Mouse (Mus musculus) embryo, embryonic 9.5 days (tissue): ENCODE measurements at regions not wholly inside any gene's neighbourhood (a gene's known extent, or its start where the extent isn't known, plus 50 kb on each side); places are given as distances from the start of the nearest gene placed in this dataset.
A peak's percentile ranks its signal among the peaks of the same experiment; 100 is the strongest.

Experiments used
- DNase-seq: peaks from one replicate; pipeline ENCODE4 v3.0.0-alpha.2; 2017; ENCODE audit errors: extremely low spot score

DNA sequence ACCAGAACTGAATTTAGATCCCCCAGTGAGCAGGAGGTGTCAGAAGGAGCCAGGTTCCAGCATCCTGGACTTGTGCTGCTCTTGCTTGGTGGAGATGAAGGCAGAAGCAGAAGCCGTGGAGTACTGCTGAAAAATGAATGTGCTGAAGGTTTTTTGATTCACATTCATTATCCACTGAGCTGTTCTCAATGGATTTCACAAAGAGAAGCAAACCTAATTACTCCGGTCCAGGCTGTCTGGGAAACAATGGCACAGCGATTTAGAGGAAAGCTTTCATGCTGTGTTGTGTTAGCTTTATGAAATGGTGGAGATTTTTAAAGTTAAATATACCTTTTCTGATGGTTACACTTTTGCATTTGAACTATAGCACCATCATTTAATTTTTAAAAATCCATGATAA is 535.3 kb upstream of the Adgrl3 start:
- no peak for DNase-seq

GRCm38 (mm10) chr5:80488332-80488731 is 531.6 kb upstream of the Adgrl3 start:
- no peak for DNase-seq

DNA sequence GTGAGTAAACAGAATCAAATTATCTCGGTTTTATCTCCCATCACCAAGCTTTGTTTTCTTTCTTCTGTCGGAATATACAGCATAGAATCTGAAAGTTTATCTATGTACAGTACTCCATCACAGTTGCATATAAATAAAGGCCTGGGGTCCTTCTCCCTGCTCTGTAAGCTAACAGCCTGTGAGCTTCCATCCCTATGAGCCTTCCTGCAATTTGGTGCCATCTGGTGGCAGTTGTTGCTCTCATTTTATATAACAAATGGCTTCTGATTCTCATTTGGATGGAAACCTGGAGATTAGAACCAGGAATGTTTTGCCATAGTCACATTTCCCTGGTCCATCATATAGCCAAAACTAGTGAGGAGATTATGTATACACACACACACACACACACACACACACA is 511.3 kb upstream of the Adgrl3 start:
- DNase-seq: peak; percentile 30

DNA sequence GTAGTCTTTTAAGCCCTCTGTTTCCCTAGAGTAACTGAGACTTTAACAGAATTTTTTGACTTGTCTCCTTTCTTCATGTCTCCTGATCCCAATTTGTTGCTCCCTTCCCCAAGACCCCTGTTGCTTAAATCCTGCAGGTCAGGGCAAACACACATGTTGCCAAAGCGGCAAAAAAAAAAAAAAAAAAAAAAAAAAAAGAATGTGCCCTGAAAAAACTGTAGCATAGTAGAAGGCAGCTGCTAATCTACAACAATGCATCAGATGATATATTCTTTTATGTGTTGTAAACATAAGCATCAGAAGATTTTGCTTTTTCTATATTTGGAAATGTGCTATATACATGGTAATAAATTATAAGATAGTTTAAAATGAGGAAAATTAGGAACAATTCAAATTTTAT is 479.9 kb upstream of the Adgrl3 start:
- no peak for DNase-seq

DNA sequence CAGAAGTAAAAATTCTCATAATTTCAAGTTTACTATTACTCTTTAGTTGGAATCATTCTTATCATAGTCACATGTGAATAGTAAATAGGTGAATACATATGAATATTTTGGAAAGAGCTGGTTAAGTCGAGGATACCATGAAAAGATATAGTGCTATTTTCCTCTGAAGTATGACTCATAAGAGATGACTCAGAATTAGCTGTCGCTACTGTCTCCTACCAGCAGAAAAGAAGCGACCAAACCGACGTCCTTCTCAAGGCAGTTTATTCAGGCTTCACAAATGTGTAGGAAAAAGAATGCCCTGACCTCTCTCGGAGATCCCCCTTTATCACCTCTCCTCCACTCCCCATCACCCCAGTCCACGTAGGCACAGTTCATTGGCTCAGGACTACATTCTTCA is 468.3 kb upstream of the Adgrl3 start:
- DNase-seq: no peak

DNA sequence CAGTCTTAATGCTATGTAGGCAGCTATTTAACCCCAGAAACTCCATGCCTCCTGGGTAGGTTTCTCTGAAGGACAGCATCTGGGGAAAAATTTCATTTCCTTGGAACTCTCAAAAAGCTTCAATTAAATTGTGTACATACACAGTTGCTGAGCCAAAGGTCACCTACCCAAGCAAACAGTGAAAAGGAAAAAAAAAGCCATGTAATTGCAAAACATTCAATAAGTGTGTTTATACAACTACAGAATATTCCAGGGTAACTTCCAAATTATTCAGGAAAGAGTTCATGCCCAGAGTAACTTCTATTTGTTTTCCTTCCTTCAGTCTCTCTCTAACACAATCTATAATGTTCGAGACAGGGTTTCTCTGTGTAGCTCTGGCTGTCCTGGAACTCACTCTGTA is 441.2 kb upstream of the Adgrl3 start:
- no peak for DNase-seq

DNA sequence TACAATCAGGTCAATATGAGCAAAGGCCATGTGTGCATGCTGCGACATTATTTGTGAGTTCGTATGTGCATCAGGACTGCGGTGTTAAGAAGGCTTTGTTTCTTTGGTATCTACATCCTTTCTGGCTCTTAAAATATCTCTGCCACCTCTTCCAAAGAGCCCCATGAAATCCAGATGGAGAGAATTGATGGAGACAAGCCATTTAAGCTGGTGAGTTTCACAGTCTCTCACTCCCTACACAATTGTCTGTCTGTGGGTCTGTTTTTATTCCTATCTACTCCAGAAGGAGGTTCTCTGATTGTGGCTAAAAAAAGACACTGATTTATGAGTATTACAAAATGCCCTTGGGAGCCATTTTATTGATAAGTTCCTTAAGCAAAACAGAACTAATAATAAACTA is 408.4 kb upstream of the Adgrl3 start:
- DNase-seq: no peak

DNA sequence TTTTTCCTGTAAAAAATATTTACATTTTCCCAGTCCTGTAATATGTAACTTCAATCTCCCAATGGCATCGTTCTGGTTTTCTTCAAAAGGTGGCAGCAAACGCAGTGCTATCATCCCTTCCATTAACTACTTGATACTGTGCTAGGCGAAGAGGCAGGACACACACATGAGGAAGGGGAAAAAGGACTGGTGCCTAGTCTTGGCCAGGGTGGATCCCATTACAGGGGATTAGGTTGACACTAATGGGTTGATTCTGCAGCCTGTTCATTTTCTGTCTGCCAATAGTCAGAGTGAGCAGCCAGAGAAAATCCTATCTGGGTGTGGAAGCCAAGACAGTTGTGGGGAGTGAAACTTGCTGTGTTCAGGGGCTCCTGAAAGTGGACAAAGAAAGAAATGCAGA is 392.7 kb upstream of the Adgrl3 start:
- no peak for DNase-seq

- no peak for DNase-seq
Measured at GRCm38 (mm10) chr5:80659043-80659442, 360.9 kb upstream of the Adgrl3 start.

- DNase-seq: no peak
Measured at GRCm38 (mm10) chr5:80659530-80659929, 360.4 kb upstream of the Adgrl3 start.

DNA sequence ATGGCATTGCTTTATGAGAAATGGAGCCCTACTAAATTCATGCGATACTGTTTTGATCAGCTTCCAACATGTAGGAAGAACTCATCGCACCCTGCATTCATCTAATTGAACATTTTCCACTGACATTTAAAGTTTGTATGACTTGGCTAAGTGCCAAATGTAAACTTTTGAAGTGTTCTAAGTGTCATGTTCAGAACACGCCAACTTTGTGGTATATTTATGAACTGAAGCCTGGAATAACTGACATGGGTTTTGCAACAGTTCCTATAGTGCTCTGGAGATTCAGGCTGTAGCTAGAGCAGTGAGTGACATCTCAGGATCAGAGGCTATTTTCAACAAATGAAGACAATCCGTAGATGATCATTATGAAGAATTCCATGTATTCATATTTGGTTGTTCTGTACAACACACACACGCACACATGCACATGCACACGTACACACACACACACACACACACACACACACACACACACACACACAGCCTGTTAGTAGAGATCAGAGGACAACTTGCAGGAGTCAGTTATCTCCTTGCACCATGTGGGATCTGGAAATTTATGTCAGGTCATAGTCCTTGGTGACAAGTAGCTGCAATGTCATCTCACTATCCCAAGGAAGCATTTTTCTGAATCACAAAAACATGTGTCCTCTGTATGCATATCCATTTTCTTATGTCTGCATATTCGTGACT is 349.5 kb upstream of the Adgrl3 start:
- DNase-seq: no peak

GRCm38 (mm10) chr5:80683431-80683830 is 336.5 kb upstream of the Adgrl3 start:
- DNase-seq: no peak

DNA sequence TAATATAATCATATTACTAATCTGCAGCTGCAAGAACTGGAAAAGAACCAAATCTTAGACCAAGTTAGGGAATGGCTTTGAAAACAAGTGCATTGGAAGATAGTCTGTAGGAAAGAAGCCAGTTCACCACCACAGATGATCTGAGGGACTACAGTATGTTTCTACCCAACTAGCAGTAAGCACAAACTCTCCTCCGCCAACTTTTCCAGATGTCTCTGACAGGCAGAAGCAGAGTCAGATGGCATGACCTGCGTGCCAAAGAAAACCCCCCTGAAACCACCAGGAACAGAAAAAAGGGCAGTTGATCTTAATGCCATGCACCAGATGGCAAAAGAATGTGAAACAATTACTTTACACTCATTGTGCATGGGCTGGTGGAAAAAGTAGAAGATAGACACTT is 319.1 kb upstream of the Adgrl3 start:
- no peak for DNase-seq

GRCm38 (mm10) chr5:80704732-80705131 is 315.2 kb upstream of the Adgrl3 start:
- DNase-seq: no peak

DNA sequence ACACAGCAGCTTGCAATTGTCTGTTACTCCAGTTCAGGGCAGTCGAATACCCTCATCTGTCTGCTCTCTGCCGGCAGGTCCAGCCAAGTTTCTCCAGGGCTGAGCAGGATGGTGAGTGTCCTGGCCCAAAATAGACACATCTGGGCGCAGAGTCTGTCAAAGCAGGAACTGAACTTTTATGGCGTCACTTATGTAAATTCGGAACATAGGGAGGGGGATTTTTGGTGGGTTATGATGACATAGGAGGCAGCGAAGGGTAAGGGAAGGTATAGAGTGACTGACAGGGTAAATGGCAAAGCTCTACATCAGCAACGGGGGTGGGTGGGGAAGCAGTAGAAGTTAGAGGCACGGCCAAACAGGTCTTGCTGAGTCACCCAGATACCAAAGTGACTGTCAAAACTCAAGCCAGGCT is 313.3 kb upstream of the Adgrl3 start:
- no peak for DNase-seq
